Mouse (Mus musculus): Measurements from ENCODE around the gene BC048403. TPM values are rescaled to one million over a fixed set of nuclear protein-coding genes. Genes with fewer than 3 reads are reported as not detected.
A peak's percentile ranks its signal among the peaks of the same experiment; 100 is the strongest.

Gene BC048403
- 10 to 100 TPM in 1 of 2 experiments, 1 to 10 TPM in 1; 9.7 to 10.2 TPM for total RNA-seq (2021)
- long read RNA-seq, experiment 1, transcript BC048403-201 (3 exons, 3,123 nt): major isoform, 12 of 13 reads
- long read RNA-seq, experiment 1, partial matches to known transcripts: 0 of 13 reads
- long read RNA-seq, experiment 1, other reads (novel, unspliced or antisense): 0 of 13 reads
- long read RNA-seq, experiment 2, transcript BC048403-201 (3 exons, 3,123 nt): major isoform, 11 of 16 reads
- long read RNA-seq, experiment 2, partial matches to known transcripts: 2 of 16 reads
- long read RNA-seq, experiment 2, other reads (novel, unspliced or antisense): 2 of 16 reads

- Histone ChIP-seq H3K4me3 (peak within 1 kb of the TSS; percentile 95), H3K27ac (peak within 1 kb of the TSS; percentile 97)
- peak; percentile 77 to 83 for DNase-seq (ENCODE audit: low spot score in 2 of 2)
- peak; percentile 33 for TF ChIP-seq CTCF (conservative IDR thresholded peaks at IDR 0.05)
Measured at GRCm38 (mm10) chr10:121739548-121740505, at the start of gene BC048403. BC048403 (plus strand) TSS chr10:121739937.

GRCm38 (mm10) chr10:121692944-121693579 lies 46.7 kb upstream of the BC048403 start:
- no peak for DNase-seq (ENCODE audit: low spot score in 2 of 2)
- TF ChIP-seq CTCF (conservative IDR thresholded peaks at IDR 0.05): no peak
- H3K27ac ChIP-seq: no peak overlapping the region
- peak overlapping the region; percentile 3; the same call in 1 of the 2 replicates for H3K4me3 ChIP-seq

GRCm38 (mm10) chr10:121694567-121694966 lies 45.2 kb upstream of the BC048403 start:
- no peak for TF ChIP-seq CTCF (conservative IDR thresholded peaks at IDR 0.05)
- H3K4me3 ChIP-seq: no peak overlapping the region
- H3K27ac ChIP-seq: no peak overlapping the region
- no peak for DNase-seq (ENCODE audit: low spot score in 2 of 2)

- H3K27ac ChIP-seq: no peak overlapping the region
- no peak overlapping the region for H3K4me3 ChIP-seq
- peak; percentile 45 to 62 for DNase-seq (ENCODE audit: low spot score in 2 of 2)
- TF ChIP-seq CTCF (conservative IDR thresholded peaks at IDR 0.05): peak; percentile 86
Measured at GRCm38 (mm10) chr10:121701296-121702248, 38.2 kb upstream of the BC048403 start.

GRCm38 (mm10) chr10:121703619-121704018 lies 36.1 kb upstream of the BC048403 start:
- H3K4me3 ChIP-seq: no peak overlapping the region
- no peak for TF ChIP-seq CTCF (conservative IDR thresholded peaks at IDR 0.05)
- H3K27ac ChIP-seq: no peak overlapping the region
- no peak for DNase-seq (ENCODE audit: low spot score in 2 of 2)

GRCm38 (mm10) chr10:121704871-121705270 lies 34.9 kb upstream of the BC048403 start:
- TF ChIP-seq CTCF (conservative IDR thresholded peaks at IDR 0.05): no peak
- no peak for DNase-seq (ENCODE audit: low spot score in 2 of 2)
- Histone ChIP-seq H3K27ac (no peak overlapping the region), H3K4me3 (no peak overlapping the region)

GRCm38 (mm10) chr10:121705399-121706163 lies 34.2 kb upstream of the BC048403 start:
- H3K4me3 ChIP-seq: no peak overlapping the region
- DNase-seq (ENCODE audit: low spot score in 2 of 2): no peak
- no peak overlapping the region for H3K27ac ChIP-seq
- TF ChIP-seq CTCF (conservative IDR thresholded peaks at IDR 0.05): no peak

GRCm38 (mm10) chr10:121716862-121717261 lies 22.9 kb upstream of the BC048403 start:
- DNase-seq (ENCODE audit: low spot score in 2 of 2): no peak
- TF ChIP-seq CTCF (conservative IDR thresholded peaks at IDR 0.05): no peak
- H3K4me3 ChIP-seq: no peak overlapping the region
- H3K27ac ChIP-seq: no peak overlapping the region

- TF ChIP-seq CTCF (conservative IDR thresholded peaks at IDR 0.05): no peak
- H3K4me3 ChIP-seq: no peak overlapping the region
- DNase-seq (ENCODE audit: low spot score in 2 of 2): no peak
- no peak overlapping the region for H3K27ac ChIP-seq
Measured at GRCm38 (mm10) chr10:121718896-121719585, 20.7 kb upstream of the BC048403 start.

GRCm38 (mm10) chr10:121720701-121721100 lies 19.0 kb upstream of the BC048403 start:
- no peak overlapping the region for H3K27ac ChIP-seq
- TF ChIP-seq CTCF (conservative IDR thresholded peaks at IDR 0.05): no peak
- H3K4me3 ChIP-seq: no peak overlapping the region
- no peak for DNase-seq (ENCODE audit: low spot score in 2 of 2)

GRCm38 (mm10) chr10:121726505-121726904 lies 13.2 kb upstream of the BC048403 start:
- Histone ChIP-seq H3K4me3 (no peak overlapping the region), H3K27ac (no peak overlapping the region)
- TF ChIP-seq CTCF (conservative IDR thresholded peaks at IDR 0.05): no peak
- DNase-seq (ENCODE audit: low spot score in 2 of 2): no peak
